Mouse (Mus musculus): ENCODE measurements around the gene Mmp25. TPM values are rescaled to one million over a fixed set of nuclear protein-coding genes. Genes with fewer than 3 reads are reported as not detected.

The Mmp25 gene
- polyA plus RNA-seq, 1 experiment from 2014 or later, result not detected

- H3K9ac ChIP-seq (ENCODE audit: low read depth, low read length), result no peak overlapping the region
- DNase-seq (ENCODE audit: low spot score) (no peak), ATAC-seq (replicated peaks; ENCODE audit: low FRiP score) (no peak)
- H3K27me3 ChIP-seq (replicated peaks; ENCODE audit: control insufficient read depth, insufficient read depth, low read length), result no peaks in the 10 kb centered on the region
- H3K4me2 ChIP-seq, result no peak overlapping the region
- H3K4me3 ChIP-seq (ENCODE audit: low read depth, low read length), result no peak overlapping the region
- no peaks in the 10 kb centered on the region for H3K4me1 ChIP-seq (replicated peaks; ENCODE audit: control insufficient read depth, insufficient read depth, low read length)
- WGBS, result 61% methylated on average over 7 of the region's 7 CpGs
- no peaks in the 10 kb centered on the region for H3K36me3 ChIP-seq (ENCODE audit: control insufficient read depth, insufficient read depth, low read length)
- no peak overlapping the region for H3K27ac ChIP-seq (ENCODE audit: low read depth, low read length)
- H3K9me3 ChIP-seq (ENCODE audit: control insufficient read depth, low read length), result no peaks in the 10 kb centered on the region
These were observed 24.7 kb downstream of the Mmp25 start for GRCm38 (mm10) chr17:23620351-23620750.

GRCm38 (mm10) chr17:23617087-23617486 lies 28.0 kb downstream of the Mmp25 start:
- WGBS, result 37% methylated on average over 9 of the region's 9 CpGs
- Histone ChIP-seq H3K4me1 (replicated peaks; ENCODE audit: control insufficient read depth, insufficient read depth, low read length) (no peaks in the 10 kb centered on the region), H3K9me3 (ENCODE audit: control insufficient read depth, low read length) (no peaks in the 10 kb centered on the region), H3K27ac (ENCODE audit: low read depth, low read length) (no peak overlapping the region), H3K27me3 (replicated peaks; ENCODE audit: control insufficient read depth, insufficient read depth, low read length) (no peaks in the 10 kb centered on the region), H3K4me3 (ENCODE audit: low read depth, low read length) (no peak overlapping the region), H3K36me3 (ENCODE audit: control insufficient read depth, insufficient read depth, low read length) (no peaks in the 10 kb centered on the region), H3K9ac (ENCODE audit: low read depth, low read length) (no peak overlapping the region), H3K4me2 (no peak overlapping the region)
- DNase-seq (ENCODE audit: low spot score) (no peak), ATAC-seq (replicated peaks; ENCODE audit: low FRiP score) (no peak)

- H3K4me2 ChIP-seq, result no peak overlapping the region
- H3K27ac ChIP-seq (ENCODE audit: low read depth, low read length), result no peak overlapping the region
- ATAC-seq (replicated peaks; ENCODE audit: low FRiP score) (peak; percentile 45; the same call in 1 of the 2 replicates), DNase-seq (ENCODE audit: low spot score) (no peak)
- H3K4me3 ChIP-seq (ENCODE audit: low read depth, low read length), result no peak overlapping the region
- no peaks in the 10 kb centered on the region for H3K27me3 ChIP-seq (replicated peaks; ENCODE audit: control insufficient read depth, insufficient read depth, low read length)
- H3K9ac ChIP-seq (ENCODE audit: low read depth, low read length), result no peak overlapping the region
- H3K9me3 ChIP-seq (ENCODE audit: control insufficient read depth, low read length), result no peaks in the 10 kb centered on the region
- H3K4me1 ChIP-seq (replicated peaks; ENCODE audit: control insufficient read depth, insufficient read depth, low read length), result no peaks in the 10 kb centered on the region
- WGBS, result 78% methylated on average over 28 of the region's 28 CpGs
- H3K36me3 ChIP-seq (ENCODE audit: control insufficient read depth, insufficient read depth, low read length), result no peaks in the 10 kb centered on the region
These were observed 34.7 kb downstream of the Mmp25 start for GRCm38 (mm10) chr17:23610361-23610800.

DNA sequence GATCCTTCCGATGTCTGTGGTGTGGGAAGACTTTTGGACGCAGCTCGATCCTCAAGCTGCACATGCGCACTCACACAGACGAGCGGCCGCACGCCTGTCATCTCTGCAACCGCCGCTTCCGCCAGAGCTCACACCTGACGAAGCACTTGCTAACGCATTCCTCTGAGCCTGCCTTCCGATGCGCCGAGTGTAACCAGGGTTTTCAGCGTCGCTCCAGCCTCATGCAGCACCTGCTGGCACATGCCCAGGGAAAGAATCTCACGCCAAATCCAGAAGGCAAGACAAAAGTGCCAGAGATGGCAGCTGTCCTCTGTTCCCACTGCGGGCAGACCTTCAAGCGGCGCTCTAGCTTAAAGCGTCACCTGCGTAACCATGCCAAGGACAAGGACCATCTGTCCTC lies 35.5 kb downstream of the Mmp25 start:
- DNase-seq (ENCODE audit: low spot score) (no peak), ATAC-seq (replicated peaks; ENCODE audit: low FRiP score) (no peak)
- Histone ChIP-seq H3K4me3 (ENCODE audit: low read depth, low read length) (no peak overlapping the region), H3K36me3 (ENCODE audit: control insufficient read depth, insufficient read depth, low read length) (no peaks in the 10 kb centered on the region), H3K4me2 (no peak overlapping the region), H3K4me1 (replicated peaks; ENCODE audit: control insufficient read depth, insufficient read depth, low read length) (no peaks in the 10 kb centered on the region), H3K27ac (ENCODE audit: low read depth, low read length) (no peak overlapping the region), H3K9ac (ENCODE audit: low read depth, low read length) (no peak overlapping the region), H3K9me3 (ENCODE audit: control insufficient read depth, low read length) (no peaks in the 10 kb centered on the region), H3K27me3 (replicated peaks; ENCODE audit: control insufficient read depth, insufficient read depth, low read length) (no peaks in the 10 kb centered on the region)
- WGBS, result 92% methylated on average over 24 of the region's 24 CpGs

- WGBS, result 80% methylated on average over 8 of the region's 8 CpGs
- no peak overlapping the region for H3K4me2 ChIP-seq
- H3K4me3 ChIP-seq (ENCODE audit: low read depth, low read length), result no peak overlapping the region
- H3K9ac ChIP-seq (ENCODE audit: low read depth, low read length), result no peak overlapping the region
- ATAC-seq (replicated peaks; ENCODE audit: low FRiP score), result no peak
- H3K27me3 ChIP-seq (replicated peaks; ENCODE audit: control insufficient read depth, insufficient read depth, low read length), result no peaks in the 10 kb centered on the region
- no peaks in the 10 kb centered on the region for H3K36me3 ChIP-seq (ENCODE audit: control insufficient read depth, insufficient read depth, low read length)
- DNase-seq (ENCODE audit: low spot score), result no peak
- no peak overlapping the region for H3K27ac ChIP-seq (ENCODE audit: low read depth, low read length)
- no peaks in the 10 kb centered on the region for H3K9me3 ChIP-seq (ENCODE audit: control insufficient read depth, low read length)
- 0 out of 2 replicates have a peak, but pooled peaks cover 2% of the 10 kb centered on the region for H3K4me1 ChIP-seq (replicated peaks; ENCODE audit: control insufficient read depth, insufficient read depth, low read length)
These were observed 39.9 kb downstream of the Mmp25 start for GRCm38 (mm10) chr17:23605220-23605619.

- Histone ChIP-seq H3K9me3 (ENCODE audit: control insufficient read depth, low read length) (no peaks in the 10 kb centered on the region), H3K27ac (ENCODE audit: low read depth, low read length) (no peak overlapping the region), H3K36me3 (ENCODE audit: control insufficient read depth, insufficient read depth, low read length) (no peaks in the 10 kb centered on the region), H3K4me2 (no peak overlapping the region; the same call in 1 of the 2 replicates), H3K4me3 (ENCODE audit: low read depth, low read length) (no peak overlapping the region), H3K4me1 (replicated peaks; ENCODE audit: control insufficient read depth, insufficient read depth, low read length) (peaks cover 6% of the 10 kb centered on the region), H3K27me3 (replicated peaks; ENCODE audit: control insufficient read depth, insufficient read depth, low read length) (no peaks in the 10 kb centered on the region), H3K9ac (ENCODE audit: low read depth, low read length) (no peak overlapping the region)
- ATAC-seq (replicated peaks; ENCODE audit: low FRiP score) (no peak), DNase-seq (ENCODE audit: low spot score) (no peak)
- WGBS, result 77% methylated on average over 7 of the region's 7 CpGs
These were observed 40.7 kb downstream of the Mmp25 start for GRCm38 (mm10) chr17:23604394-23604793.

- H3K4me2 ChIP-seq, result no peak overlapping the region
- peaks cover 9% of the 10 kb centered on the region for H3K4me1 ChIP-seq (replicated peaks; ENCODE audit: control insufficient read depth, insufficient read depth, low read length)
- no peaks in the 10 kb centered on the region for H3K36me3 ChIP-seq (ENCODE audit: control insufficient read depth, insufficient read depth, low read length)
- H3K27me3 ChIP-seq (replicated peaks; ENCODE audit: control insufficient read depth, insufficient read depth, low read length), result no peaks in the 10 kb centered on the region
- no peak overlapping the region for H3K4me3 ChIP-seq (ENCODE audit: low read depth, low read length)
- WGBS, result 58% methylated on average over 2 of the region's 2 CpGs
- no peak for DNase-seq (ENCODE audit: low spot score)
- H3K9ac ChIP-seq (ENCODE audit: low read depth, low read length), result no peak overlapping the region
- ATAC-seq (replicated peaks; ENCODE audit: low FRiP score), result no peak
- no peak overlapping the region for H3K27ac ChIP-seq (ENCODE audit: low read depth, low read length)
- H3K9me3 ChIP-seq (ENCODE audit: control insufficient read depth, low read length), result no peaks in the 10 kb centered on the region
These were observed 41.5 kb downstream of the Mmp25 start for GRCm38 (mm10) chr17:23603542-23603941.

DNA sequence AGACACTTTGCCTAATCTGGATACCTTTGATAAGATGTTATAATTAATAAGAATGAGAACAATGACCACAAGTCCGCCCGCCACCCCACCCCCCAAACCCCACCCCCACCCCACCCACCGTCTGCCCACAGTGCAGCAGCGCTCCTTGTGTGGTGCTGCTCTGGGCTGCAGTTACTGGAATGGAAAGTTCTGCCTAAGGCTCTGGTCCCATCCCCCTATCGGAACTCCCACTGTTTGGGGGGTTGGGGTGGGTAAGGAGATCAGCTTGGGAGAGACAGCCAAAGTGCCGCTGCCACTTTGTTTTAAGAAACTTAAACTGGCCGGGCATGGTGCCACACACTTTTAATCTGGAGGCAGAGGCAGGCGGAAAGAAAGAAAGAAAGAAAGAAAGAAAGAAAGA lies 42.0 kb downstream of the Mmp25 start:
- H3K4me3 ChIP-seq (ENCODE audit: low read depth, low read length), result no peak overlapping the region
- ATAC-seq (replicated peaks; ENCODE audit: low FRiP score) (no peak), DNase-seq (ENCODE audit: low spot score) (no peak)
- H3K9me3 ChIP-seq (ENCODE audit: control insufficient read depth, low read length), result no peaks in the 10 kb centered on the region
- H3K27ac ChIP-seq (ENCODE audit: low read depth, low read length), result no peak overlapping the region
- no peaks in the 10 kb centered on the region for H3K27me3 ChIP-seq (replicated peaks; ENCODE audit: control insufficient read depth, insufficient read depth, low read length)
- no peaks in the 10 kb centered on the region for H3K36me3 ChIP-seq (ENCODE audit: control insufficient read depth, insufficient read depth, low read length)
- no peak overlapping the region for H3K9ac ChIP-seq (ENCODE audit: low read depth, low read length)
- WGBS, result 35% methylated on average over 8 of the region's 8 CpGs
- no peak overlapping the region for H3K4me2 ChIP-seq
- peaks cover 12% of the 10 kb centered on the region for H3K4me1 ChIP-seq (replicated peaks; ENCODE audit: control insufficient read depth, insufficient read depth, low read length)

DNA sequence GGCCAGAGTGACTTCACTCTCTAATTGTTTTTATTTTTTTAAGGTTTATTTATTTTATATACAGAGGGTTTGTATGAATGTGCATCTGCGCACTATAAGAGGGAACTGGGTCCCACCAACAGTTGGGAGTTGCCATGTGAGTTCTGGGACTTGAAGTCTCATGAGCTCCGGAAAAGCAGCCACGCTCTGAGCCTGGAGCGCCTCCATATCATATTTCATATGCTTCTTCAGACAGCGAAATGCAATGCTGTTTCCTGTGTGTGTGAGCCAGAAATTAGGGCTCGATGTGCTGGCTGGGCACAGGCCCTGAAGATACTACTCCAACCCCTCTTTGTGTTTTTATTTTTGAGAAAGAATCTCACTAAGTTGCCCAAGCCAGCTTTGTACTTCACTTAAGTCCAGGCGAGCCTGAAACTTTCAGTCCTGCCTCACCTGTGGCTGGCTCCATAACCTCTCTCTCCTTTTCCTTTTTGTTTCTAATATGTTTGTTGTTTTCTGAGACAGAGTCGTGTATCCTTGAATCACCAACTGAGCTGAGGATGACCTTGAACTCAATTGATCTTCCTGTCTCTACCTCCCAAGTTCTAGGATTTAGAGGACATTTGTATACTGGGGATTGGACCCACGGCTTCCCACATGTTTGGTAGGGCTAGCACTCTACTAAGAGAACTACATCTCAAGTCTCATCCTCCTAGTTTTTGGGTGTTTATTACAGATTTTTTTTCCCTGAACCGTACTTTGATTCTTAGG lies 43.1 kb downstream of the Mmp25 start:
- DNase-seq (ENCODE audit: low spot score) (no peak), ATAC-seq (replicated peaks; ENCODE audit: low FRiP score) (no peak)
- Histone ChIP-seq H3K27ac (ENCODE audit: low read depth, low read length) (no peak overlapping the region; the same call in 1 of the 2 replicates), H3K4me1 (replicated peaks; ENCODE audit: control insufficient read depth, insufficient read depth, low read length) (peaks cover 12% of the 10 kb centered on the region), H3K4me3 (ENCODE audit: low read depth, low read length) (no peak overlapping the region), H3K4me2 (no peak overlapping the region), H3K9me3 (ENCODE audit: control insufficient read depth, low read length) (no peaks in the 10 kb centered on the region), H3K9ac (ENCODE audit: low read depth, low read length) (no peak overlapping the region), H3K36me3 (ENCODE audit: control insufficient read depth, insufficient read depth, low read length) (no peaks in the 10 kb centered on the region), H3K27me3 (replicated peaks; ENCODE audit: control insufficient read depth, insufficient read depth, low read length) (no peaks in the 10 kb centered on the region)
- 52% methylated on average over 10 of the region's 10 CpGs for WGBS

All from liver, embryonic 11.5 days (tissue).